Mouse (Mus musculus): ENCODE results near the gene Gdf15.

Gdf15 gene

DNA sequence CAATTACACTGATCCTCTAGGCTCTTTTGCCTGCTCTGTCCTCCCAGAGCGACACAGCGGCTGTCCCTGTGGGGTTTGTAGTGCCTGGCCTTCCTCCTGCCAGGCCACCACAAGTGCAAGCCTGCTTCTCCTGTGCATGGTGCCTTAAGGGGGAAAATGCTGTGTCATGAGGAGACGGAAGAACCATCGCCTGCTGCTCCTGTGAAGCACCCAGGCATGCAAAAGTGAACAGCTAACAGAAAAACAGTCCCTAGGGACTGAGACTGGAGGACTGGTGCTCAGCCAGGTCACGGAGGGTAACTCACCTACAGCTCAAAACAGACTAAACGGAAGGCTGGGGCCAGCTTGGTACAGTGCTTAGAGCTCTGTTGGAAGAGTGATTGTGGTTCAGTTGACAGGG lies 3.3 kb upstream of the Gdf15 start:
- in situ Hi-C loops (cut with MboI; ENCODE audit: low pct_unique_long_range_greater_than_20kb in 1 of 2, low sequenced_read_pairs in 2 of 2, unreplicated experiment in 1 of 2): no loop called here

DNA sequence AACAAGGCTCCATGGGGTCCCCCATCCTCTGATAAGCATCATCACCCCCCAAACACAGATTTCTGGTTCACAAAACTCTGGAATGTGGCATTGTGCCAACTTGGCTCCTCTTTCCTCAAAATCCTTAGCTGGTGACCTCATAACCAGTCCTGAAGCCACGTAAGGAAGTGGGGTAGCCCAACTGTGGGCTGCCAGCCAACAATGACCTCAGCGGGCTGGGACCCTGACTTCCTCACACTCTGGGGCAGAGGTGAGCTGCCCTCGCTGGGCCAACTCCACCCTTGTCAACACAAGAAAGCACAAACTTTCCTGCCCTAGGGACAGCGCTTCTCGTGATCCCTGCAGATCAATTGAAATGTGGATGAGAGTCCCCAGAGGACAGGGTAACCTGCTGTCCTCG lies 1.8 kb upstream of the Gdf15 start:
- in situ Hi-C loops (cut with MboI; ENCODE audit: low pct_unique_long_range_greater_than_20kb in 1 of 2, low sequenced_read_pairs in 2 of 2, unreplicated experiment in 1 of 2): no loop called here

DNA sequence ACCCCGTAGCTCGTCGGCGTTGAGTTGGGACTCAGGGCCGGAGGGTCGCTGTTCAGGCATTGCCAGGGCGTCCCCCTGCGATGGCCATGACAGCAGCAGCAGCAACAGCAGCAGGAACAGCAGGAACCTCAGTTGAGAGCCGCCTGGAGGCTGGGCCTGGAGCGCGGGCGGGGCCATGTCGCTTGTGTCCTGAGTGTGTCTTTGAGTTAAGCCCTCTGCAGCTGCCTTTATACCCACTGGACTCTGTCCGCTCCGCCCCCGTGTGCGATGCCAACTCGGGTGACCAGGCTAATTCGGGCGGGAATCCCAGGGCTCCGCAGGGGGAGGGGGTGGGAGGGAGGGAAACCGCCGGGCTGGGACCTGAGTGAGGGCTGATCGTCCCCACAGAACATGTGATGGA lies 820 bp downstream of the Gdf15 start:
- in situ Hi-C loops (cut with MboI; ENCODE audit: low pct_unique_long_range_greater_than_20kb in 1 of 2, low sequenced_read_pairs in 2 of 2, unreplicated experiment in 1 of 2): no loop called here

DNA sequence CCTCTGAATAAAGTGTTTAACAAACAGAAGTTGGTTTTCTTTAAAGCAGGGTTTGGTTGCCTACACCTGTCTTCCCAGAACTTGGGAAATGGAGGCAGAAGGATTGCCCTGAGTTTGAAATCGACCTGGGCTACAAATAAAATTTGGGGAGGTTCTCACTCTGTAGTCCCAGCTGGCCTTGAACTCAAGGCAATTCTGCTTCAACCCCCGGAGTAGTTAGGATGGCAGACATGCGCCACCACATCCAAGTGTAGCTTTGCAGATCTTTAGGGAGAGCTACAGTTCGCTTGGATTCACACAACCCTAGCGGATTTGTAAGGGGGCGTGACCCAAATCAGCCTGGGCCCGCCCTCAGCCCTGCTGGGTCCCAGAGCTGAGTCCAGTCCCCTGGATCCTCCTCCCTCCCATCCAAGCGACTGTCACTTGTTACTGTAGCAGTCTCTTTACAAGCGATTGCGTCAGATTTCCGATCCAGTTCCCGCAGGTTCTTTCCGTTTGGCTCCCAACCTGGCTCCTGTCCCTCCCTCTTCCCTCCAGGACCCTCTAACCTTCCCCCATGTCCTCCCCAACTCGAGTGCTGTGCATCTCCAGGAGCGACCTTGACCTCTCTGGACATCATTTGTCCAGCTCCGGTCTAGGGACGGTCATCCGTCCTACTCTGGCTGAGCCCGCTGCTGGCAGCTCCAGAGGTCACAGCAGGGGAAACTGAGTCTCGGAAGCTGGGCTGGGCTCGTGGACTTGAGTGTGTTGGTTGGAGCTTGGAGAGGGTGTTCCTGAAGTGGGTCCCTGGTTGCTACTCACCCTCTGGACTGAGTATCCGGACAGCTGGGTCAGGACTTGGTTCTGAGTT lies 1.5 kb downstream of the Gdf15 start:
- in situ Hi-C loops (cut with MboI; ENCODE audit: low pct_unique_long_range_greater_than_20kb in 1 of 2, low sequenced_read_pairs in 2 of 2, unreplicated experiment in 1 of 2): no loop called here

GRCm38 (mm10) chr8:70629574-70630531 lies 2.4 kb downstream of the Gdf15 start:
- in situ Hi-C loops (cut with MboI; ENCODE audit: low pct_unique_long_range_greater_than_20kb in 1 of 2, low sequenced_read_pairs in 2 of 2, unreplicated experiment in 1 of 2): no loop called here

GRCm38 (mm10) chr8:70628986-70629490 lies 3.2 kb downstream of the Gdf15 start:
- in situ Hi-C loops (cut with MboI; ENCODE audit: low pct_unique_long_range_greater_than_20kb in 1 of 2, low sequenced_read_pairs in 2 of 2, unreplicated experiment in 1 of 2): no loop called here

DNA sequence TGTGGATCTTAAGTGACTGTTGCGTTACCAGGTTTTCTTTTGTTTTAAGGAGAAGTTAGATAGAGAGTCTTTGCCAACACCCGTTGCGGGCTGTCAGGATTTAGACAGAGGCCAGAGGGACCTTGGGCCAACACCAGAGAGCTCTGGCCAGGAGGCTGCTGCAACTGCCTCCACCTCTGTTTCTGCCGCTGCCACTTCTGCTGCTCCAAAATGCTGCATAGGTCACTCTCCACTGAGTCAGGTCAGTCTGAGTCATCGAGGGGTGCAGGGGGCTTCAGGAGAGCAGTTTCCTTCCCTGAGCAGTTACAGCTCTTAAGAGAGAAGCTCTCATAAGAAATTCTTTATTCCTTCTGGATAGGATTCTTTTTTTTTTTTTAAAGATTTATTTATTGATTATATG lies 5.2 kb downstream of the Gdf15 start:
- in situ Hi-C loops (cut with MboI; ENCODE audit: low pct_unique_long_range_greater_than_20kb in 1 of 2, low sequenced_read_pairs in 2 of 2, unreplicated experiment in 1 of 2): no loop called here

DNA sequence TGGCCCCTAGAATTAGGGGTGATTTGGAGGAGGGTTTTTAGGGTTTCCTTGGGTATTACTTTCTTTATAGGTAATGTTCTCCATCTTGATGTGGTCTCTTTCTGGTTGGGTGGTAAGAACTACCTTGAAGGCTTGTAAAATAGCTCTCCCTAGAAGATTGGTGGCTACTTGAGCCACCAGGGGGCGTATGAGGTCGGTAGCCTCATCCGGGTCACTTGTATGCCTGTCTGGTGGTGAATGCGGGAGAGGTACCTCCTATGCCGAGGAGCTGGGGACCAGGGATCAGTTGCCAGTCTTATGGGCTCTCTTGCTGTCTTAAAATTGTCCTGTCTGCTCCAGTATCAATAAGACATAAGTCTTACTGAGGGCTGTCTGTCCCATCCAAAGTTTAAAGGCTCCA lies 7.2 kb downstream of the Gdf15 start:
- in situ Hi-C loops (cut with MboI; ENCODE audit: low pct_unique_long_range_greater_than_20kb in 1 of 2, low sequenced_read_pairs in 2 of 2, unreplicated experiment in 1 of 2): no loop called here

DNA sequence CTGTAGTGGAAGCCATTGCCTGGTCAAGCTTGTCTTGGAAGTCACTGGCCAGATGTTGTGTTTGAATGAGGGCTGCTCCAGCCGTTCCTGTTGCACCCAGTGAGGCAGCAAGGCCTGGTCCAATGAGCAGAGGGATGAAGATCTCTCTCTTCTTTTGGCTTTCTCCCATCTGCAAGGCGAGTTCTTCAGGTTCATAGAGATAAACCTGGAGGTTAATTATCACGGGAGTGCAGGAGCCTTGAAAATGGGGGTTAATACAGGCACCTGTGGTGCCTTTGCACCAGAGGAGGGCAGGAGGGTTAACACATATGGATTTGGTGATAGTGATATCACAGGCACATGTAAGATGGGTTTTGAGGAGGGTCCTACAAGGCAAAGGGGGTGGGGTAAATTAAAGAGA lies 10.0 kb downstream of the Gdf15 start:
- in situ Hi-C loops (cut with MboI; ENCODE audit: low pct_unique_long_range_greater_than_20kb in 1 of 2, low sequenced_read_pairs in 2 of 2, unreplicated experiment in 1 of 2): no loop called here

DNA sequence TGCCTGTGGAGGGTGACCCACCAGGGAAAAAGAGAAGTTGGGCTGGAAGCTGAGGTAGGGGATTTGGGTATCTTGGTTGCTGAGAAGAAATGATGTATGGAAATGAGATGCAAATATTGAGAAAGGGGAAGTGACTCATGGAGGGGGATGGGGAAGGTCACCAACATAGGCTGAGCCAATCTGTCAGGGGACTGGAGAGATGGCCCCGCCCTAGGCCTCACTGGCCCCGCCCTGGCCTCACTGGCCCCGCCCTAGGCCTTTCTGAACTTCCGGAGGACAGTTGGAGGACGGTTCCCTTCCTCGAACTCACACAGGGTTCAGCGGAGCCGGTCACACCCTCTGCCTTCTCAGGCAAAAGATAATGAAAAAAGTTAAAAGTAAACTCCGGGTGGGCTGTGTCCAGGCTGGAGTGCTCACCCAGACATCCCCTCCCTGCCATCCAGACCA lies 13.3 kb downstream of the Gdf15 start:
- in situ Hi-C loops (cut with MboI; ENCODE audit: low pct_unique_long_range_greater_than_20kb in 1 of 2, low sequenced_read_pairs in 2 of 2, unreplicated experiment in 1 of 2): no loop called here

- in situ Hi-C loops (cut with MboI; ENCODE audit: low pct_unique_long_range_greater_than_20kb in 1 of 2, low sequenced_read_pairs in 2 of 2, unreplicated experiment in 1 of 2): no loop called here
These were observed 14.3 kb downstream of the Gdf15 start for GRCm38 (mm10) chr8:70617985-70618384.

DNA sequence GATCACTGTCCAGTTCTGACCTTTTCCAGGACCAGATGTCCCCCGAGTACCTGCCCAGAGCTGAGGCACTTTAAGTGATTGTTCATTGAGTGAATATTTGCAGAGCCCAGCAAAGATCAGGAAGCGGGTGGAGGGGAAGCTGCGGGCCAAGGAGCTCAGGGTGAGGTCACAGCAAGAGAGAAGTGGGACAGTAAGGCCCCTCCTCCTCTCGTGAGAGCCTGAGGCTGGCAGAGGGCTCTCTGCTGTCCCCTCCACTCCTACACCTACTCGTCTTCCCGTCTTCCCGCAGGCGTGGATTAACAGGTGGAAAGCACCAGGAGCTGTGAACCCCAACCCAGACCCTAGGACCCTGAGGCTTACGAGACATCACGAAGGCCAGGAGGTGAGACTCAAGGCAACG lies 15.6 kb downstream of the Gdf15 start:
- in situ Hi-C loops (cut with MboI; ENCODE audit: low pct_unique_long_range_greater_than_20kb in 1 of 2, low sequenced_read_pairs in 2 of 2, unreplicated experiment in 1 of 2): no loop called here

GRCm38 (mm10) chr8:70615894-70616293 lies 16.4 kb downstream of the Gdf15 start, which contains the start of gene Lrrc25:
Gene Lrrc25, plus strand, starts transcription at chr8:70616155.
- in situ Hi-C loops (cut with MboI; ENCODE audit: low pct_unique_long_range_greater_than_20kb in 1 of 2, low sequenced_read_pairs in 2 of 2, unreplicated experiment in 1 of 2): no loop called here

- in situ Hi-C loops (cut with MboI; ENCODE audit: low pct_unique_long_range_greater_than_20kb in 1 of 2, low sequenced_read_pairs in 2 of 2, unreplicated experiment in 1 of 2): no loop called here
These were observed 17.0 kb downstream of the Gdf15 start for GRCm38 (mm10) chr8:70615281-70615680.

GRCm38 (mm10) chr8:70614469-70614868 lies 17.8 kb downstream of the Gdf15 start:
- in situ Hi-C loops (cut with MboI; ENCODE audit: low pct_unique_long_range_greater_than_20kb in 1 of 2, low sequenced_read_pairs in 2 of 2, unreplicated experiment in 1 of 2): no loop called here

GRCm38 (mm10) chr8:70613763-70614162 lies 18.5 kb downstream of the Gdf15 start:
- in situ Hi-C loops (cut with MboI; ENCODE audit: low pct_unique_long_range_greater_than_20kb in 1 of 2, low sequenced_read_pairs in 2 of 2, unreplicated experiment in 1 of 2): no loop called here

- in situ Hi-C loops (cut with MboI; ENCODE audit: low pct_unique_long_range_greater_than_20kb in 1 of 2, low sequenced_read_pairs in 2 of 2, unreplicated experiment in 1 of 2): no loop called here
These were observed 20.4 kb downstream of the Gdf15 start for GRCm38 (mm10) chr8:70611849-70612248.

GRCm38 (mm10) chr8:70610796-70611771 lies 21.2 kb downstream of the Gdf15 start:
- in situ Hi-C loops (cut with MboI; ENCODE audit: low pct_unique_long_range_greater_than_20kb in 1 of 2, low sequenced_read_pairs in 2 of 2, unreplicated experiment in 1 of 2): no loop called here

All from mouse embryonic stem cell (cell line).